Mouse (Mus musculus) cerebellum, adult 18-20 months (tissue): ENCODE data around the gene Eral1.

ENCODE experiments used
- DNase-seq, 2 experiments: peaks; one replicate each; pipeline ENCODE4 v3.0.0; 2021

The Eral1 gene

DNA sequence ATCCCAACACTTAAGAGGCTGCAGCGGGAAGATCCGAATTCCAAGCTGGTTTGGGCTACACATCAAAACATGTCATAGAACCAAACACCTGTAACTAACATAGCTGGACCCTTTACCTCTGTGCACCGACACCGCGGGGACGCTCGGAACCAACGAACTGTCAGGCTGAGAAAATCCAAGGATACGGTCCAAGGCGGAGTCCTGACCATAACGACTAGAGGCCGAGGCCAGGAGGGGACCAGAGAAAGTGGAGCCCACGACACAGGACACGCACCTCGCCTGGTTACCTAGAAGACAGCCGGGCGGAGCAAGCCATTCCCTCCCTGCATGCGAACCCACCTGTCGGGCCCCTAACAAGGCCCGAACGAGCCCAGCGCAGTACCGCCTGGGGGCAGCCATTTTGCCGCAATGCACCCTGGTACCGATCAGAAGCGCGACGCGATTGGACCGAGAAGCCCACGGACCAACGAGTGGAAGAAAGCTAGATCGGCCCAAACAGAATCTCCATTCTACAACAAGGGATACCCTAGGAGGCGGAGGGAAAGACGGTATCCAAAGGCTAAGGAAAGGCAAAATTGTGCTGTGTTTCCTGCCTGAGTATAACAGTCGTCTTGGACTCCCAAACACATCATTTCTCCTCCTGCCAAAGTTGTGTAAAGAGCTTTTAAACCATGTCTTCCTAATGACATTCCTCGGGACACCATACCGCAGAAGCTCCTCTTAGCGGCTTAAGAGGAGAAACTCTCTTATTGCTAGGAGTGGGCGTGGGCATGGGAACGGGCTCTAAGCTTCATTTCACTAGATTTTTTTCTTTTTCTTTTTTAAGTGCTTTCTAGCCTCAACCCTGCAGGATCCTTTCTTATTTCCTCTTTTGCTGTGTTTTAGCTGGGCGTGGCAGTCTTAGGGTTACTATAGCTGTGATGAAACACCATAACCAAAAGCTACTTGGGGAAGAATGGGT lies at the start of gene Eral1:
Gene Eral1, minus strand, starts transcription at position 423 of the 961 bp plus-strand sequence.
- DNase-seq: peak; percentile 86 to 87

DNA sequence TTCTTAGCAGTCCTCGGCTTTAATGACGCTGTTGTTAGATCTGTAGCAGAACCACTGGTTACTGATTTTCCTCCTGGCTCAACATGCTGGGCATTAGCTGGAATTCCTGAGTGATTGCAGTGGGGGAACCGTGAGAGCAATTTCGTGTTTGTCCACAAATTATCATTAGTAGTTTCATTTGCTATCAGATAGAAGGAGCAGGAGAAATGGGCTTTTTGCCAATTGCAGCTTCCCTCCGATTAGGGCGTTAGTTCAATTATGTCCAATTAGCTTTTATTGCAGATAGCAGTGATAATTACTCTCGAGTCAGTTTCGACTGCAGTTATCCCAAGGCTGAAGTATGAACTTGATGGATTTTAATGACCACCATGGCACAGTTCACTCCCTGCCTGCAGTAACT lies 49.3 kb upstream of the Eral1 start:
- DNase-seq: no peak

- DNase-seq: no peak
Measured at GRCm38 (mm10) chr11:78126739-78127138, 46.6 kb upstream of the Eral1 start.

GRCm38 (mm10) chr11:78125691-78126090 lies 45.5 kb upstream of the Eral1 start:
- no peak for DNase-seq

- no peak for DNase-seq
Measured at GRCm38 (mm10) chr11:78123782-78124181, 43.6 kb upstream of the Eral1 start.

DNA sequence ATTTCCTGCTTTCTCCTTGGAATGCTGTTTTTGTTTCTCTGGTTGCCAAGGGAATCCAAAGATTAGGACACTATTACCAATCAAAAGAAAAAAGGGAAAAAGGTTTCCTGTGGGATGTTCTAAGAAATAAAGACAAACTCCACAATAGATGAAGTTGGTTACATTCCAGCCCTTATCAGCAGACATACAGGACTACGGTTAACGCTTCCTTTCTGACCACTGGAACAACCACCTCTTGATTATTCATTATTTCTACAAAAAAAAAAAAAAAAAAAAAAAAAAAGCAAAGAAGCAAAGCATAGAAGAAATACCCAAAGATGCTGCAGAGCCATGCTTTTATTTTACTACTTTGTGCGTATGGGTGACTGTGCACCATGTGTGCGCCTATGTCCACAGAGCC lies 42.6 kb upstream of the Eral1 start:
- no peak for DNase-seq

- DNase-seq: peak; percentile 21 to 23
Measured at GRCm38 (mm10) chr11:78121176-78121575, 41.0 kb upstream of the Eral1 start.

DNA sequence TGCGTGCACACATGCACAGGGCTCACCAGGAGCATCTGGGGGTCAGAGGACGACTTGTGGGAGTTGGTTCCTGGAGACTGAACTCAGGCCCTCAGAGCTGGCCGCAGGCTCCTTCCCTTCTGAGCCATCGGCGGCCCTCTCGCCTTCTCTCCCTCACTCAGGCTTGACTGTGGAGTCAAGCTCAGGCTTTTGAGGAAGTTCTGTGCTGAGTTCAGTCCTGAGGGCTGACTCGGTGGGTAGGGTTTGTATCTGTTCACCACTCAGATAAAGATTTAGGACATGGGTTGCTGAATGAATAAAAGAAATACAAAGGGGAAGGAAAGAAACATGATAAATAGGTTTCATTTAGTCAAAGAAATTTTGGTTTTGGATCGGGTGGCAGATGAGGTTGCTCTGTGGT lies 39.7 kb upstream of the Eral1 start:
- no peak for DNase-seq

- DNase-seq: no peak
Measured at GRCm38 (mm10) chr11:78118467-78118866, 38.3 kb upstream of the Eral1 start.

DNA sequence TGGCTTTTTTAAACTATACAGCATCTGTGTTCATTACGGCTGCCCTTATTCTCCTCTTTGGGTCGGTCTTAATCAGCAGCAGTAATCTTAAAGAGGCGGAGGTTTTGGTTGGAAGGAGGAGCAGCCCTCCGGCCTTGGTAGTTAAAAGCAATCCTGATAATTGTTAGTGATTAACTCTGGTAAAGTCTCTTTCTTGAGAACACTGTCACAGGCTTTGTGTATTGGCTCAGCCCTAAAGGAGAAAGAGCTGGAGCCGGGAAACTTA lies 35.9 kb upstream of the Eral1 start:
- DNase-seq: no peak

- DNase-seq: peak; percentile 93 to 98
Measured at GRCm38 (mm10) chr11:78115367-78116145, 35.4 kb upstream of the Eral1 start.

DNA sequence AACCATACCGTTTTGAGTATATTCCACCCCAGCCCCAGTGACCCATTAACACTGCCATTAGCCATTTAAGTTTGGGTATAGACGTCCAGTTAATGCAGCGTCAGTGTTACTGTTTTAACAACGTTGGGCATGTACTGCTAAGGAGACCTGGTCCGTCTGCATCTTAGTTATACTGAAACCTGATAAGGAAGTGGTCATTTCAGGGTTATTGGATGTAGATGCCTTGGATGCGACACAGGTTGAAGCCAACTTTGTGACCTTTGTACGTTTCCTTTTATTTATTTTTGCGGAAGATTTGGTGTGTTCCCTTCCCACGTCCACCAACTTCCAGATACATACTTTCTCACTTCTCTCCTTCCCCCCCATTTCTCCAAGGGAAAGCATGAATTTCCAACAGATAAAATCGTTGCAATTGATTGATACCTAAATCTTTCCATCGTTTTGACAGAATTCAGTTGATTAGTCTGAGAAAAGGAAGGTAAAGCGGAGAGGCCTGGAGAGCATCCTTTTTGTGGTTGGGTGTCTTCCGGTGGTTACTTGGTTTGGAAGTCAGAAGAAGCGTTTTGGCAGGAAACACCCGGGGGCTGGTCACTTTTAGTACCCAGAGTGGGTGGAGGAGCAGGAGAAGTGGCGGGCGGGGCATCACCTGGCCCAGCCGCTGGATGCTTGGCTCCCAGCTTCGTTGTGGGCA lies 34.6 kb upstream of the Eral1 start:
- DNase-seq: no peak

DNA sequence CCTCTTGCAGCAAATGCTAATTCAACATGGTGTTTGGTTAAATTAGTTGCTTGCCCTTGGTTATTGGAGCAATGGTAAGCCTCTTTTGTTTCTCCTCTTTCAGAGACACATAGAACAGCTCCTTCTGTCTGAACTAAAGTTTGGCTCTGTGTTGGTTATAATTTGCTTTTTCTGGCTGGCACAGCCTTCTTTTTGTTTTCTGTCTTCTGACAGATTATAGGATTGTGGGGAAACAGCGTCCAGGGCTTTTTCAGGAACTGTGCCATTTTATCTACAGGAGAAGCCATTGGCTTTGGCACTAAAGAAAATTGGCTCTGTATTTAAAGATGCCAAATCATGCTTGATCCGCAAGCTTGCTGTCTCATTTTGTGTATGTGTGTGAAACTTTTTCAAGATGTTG lies 33.4 kb upstream of the Eral1 start:
- DNase-seq: no peak

DNA sequence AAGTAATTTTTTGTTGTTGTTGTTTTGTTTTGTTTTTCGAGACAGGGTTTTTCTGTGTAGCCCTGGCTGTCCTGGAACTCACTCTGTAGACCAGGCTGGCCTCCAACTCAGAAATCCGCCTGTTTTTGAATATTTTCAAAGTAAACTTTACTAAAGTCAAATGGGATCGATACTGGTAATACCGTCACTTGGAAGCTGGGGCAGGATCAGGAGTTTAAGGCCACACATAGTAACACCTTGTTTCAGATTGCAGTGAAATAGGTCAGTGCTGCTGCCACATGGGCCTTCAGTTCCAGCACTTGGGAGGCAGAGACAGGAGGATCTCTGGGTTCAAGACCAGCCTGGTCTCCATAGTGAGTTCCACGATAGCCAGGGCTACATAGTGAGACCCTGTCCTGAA lies 24.3 kb upstream of the Eral1 start:
- DNase-seq: no peak

DNA sequence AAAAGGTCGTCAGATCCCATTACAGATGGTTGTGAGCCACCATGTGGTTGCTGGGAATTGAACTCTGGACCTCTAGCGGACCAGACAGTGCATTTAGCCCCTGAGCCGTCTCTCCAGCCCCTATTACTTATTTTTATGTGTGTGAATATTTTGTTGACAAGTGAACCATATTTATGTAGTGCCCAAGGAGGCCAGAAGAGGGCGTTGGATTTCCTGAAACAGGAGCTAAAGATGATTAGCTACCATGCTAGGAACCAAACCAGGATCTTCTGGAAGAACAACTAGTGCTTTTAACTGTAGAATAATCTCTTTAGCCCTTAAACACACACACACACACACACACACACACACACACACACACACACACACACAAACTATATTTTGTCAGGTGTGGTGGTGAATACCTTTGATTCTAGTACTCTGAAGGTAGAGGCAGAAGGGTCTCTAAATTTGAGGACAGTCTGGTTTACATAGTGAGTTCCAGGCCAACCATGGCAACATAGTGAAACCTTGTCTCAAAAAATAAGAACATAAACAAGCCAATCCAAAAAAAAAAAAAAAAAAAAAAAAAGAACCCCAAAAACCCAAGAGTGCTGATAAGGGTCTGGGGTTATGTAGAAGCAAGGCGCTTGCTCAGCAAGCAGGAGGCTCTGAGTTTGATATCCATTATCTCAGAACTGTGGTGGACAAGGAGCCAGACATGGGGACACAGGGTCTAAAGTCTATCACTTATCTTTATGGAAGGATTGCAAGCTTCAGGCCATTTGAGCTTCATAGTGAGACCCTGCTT lies 23.0 kb upstream of the Eral1 start:
- no peak for DNase-seq

- no peak for DNase-seq
Measured at GRCm38 (mm10) chr11:78102142-78102541, 22.0 kb upstream of the Eral1 start.

- DNase-seq: no peak
Measured at GRCm38 (mm10) chr11:78100746-78101145, 20.6 kb upstream of the Eral1 start.

GRCm38 (mm10) chr11:78097077-78097476 lies 16.9 kb upstream of the Eral1 start:
- DNase-seq: no peak

DNA sequence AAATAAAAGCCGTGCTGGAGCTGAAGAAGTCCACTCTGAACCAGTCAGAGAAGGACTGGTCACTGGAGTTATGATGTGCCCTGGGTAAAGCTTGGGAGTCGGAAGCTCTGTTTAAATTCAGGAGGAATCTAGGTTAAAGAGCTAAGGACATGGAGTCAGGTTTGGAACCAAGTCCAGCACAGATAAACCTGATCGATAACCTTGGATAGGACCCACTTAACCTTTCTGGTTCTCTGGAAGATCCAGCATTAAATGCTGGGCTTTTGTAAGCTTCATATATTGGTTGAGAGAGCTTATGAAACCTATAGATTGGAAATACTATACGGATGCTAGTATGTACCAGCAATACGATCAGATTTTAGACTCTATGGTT lies 14.9 kb upstream of the Eral1 start:
- no peak for DNase-seq

- peak; percentile 95 for DNase-seq
Measured at GRCm38 (mm10) chr11:78094504-78095143, 14.4 kb upstream of the Eral1 start, which contains the start of gene Fam222b. Fam222b (plus strand) TSS chr11:78094660.

DNA sequence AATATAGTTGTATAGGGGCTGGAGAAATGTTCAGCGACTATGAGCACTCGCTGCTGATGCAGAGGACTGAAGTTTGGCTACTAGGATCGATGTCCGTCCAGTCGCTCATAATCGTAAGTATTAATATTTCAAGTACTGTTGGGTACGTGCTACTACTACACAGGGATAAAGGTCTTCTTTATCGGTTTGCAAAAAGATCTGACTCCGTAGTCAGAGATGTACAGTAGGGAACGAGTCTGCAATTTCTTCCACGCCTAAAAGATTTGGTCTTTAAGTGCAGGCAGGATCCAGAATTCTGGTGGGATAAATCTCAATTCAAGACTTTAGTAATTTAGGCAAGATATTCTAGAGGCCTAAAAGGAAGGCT lies 13.9 kb upstream of the Eral1 start:
- DNase-seq: no peak

DNA sequence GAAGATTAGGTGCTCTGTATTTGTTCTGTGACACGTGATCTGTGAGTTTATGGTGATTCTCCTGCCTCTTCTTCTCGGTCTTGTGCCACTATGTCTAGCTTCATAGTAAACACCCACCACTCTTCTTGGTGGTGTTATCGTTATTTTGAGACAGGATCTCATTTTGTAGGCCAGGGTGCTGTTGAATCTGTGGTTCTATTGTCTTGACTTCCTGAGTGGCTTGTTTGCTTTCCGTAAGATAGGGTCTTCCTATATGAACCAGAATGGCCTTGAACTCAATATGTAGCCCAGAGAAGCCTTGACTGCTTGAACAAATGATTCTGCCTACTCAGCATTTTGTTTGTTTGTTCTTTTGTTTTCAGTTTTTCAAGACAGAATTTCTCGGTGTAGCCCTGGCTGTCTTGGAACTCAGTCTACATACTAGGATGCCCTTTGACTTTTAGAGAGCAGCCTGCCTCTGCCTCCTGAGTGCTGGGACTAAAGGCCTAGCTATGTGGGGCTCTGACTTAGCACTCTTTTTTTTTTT lies 7.6 kb upstream of the Eral1 start:
- DNase-seq: no peak
